Mouse (Mus musculus): ENCODE measurements around the gene Fezf2.

DNA sequence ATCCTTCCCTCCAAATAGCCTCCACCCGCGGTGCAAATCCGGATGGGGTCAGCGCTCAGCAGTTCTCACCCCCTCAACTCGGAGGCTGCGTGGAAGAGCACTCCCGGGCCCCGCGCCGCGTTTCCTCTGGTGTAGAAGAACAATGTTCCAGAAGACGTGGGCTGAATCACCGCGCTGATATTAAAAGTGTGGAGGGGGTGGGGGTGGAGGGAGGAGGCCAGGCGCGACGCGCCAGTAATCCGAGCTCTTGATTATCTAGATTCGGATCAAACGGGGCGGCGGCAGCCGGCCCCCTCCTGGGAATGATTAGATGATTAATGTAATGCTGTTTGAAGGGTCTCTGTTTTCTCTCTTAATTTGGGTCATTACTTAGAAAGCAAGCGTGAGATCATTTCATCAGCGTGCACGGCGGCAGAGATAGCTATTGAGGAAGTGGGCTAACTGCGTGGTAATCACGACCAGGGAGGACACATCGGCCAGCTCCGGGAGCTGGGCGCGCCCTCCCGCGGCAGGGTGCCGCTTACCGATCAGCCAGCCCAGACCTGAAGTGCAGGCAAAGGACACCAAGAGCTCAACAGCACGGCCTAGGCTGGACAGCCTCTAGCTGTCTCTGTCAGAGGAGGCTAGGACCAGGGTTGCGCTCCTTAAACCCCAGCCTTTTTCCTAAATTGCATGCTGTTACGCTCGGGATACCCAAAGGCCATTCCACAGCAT lies 6.8 kb downstream of the Fezf2 start:
- no peak for TF ChIP-seq CTCF (IDR thresholded peaks at IDR 0.05; ENCODE audit: control insufficient read depth, insufficient read depth, insufficient replicate concordance, low read depth, low read length)
- no peak for TF ChIP-seq POLR2A (IDR thresholded peaks at IDR 0.05; ENCODE audit: control insufficient read depth, low read depth, low read length)

Measured in testis, adult 2 months (tissue).